Mouse (Mus musculus) CH12.LX (cell line): Measurements from ENCODE around the gene Kcnd3. TPM values are rescaled to one million over a fixed set of nuclear protein-coding genes. Genes with fewer than 3 reads are reported as not detected.

Source experiments
- DNase-seq: peaks from one replicate; pipeline ENCODE4 v3.0.0-alpha.2; 2013; ENCODE audit errors: extremely low read depth
- H3K27ac ChIP-seq: 2 replicates; pipeline ENCODE4 v1.5.1; 2012; ENCODE audit warnings: low read depth, mild to moderate bottlenecking, control low read depth, moderate library complexity; ENCODE audit not compliant: insufficient read depth
- H3K27me3 ChIP-seq: replicated peaks from 2 replicates; pipeline ENCODE3; 2012; ENCODE audit warnings: inconsistent platforms
- H3K36me3 ChIP-seq, 2 experiments: replicated peaks in 1 of 2; 2 replicates each; pipeline versions ENCODE3 to v1.6.1; 2012; ENCODE audit warnings: inconsistent platforms in 1 of 2, low read length in 1 of 2, mild to moderate bottlenecking in 1 of 2, mixed read lengths in 1 of 2, moderate library complexity in 1 of 2; ENCODE audit not compliant: control insufficient read depth in 1 of 2, insufficient read depth in 1 of 2
- H3K4me1 ChIP-seq, 2 experiments: 2 replicates each; pipeline ENCODE4 v1.6.1; 2012; ENCODE audit warnings: inconsistent platforms in 1 of 2, moderate library complexity in 1 of 2; ENCODE audit not compliant: insufficient read depth in 2 of 2, control insufficient read depth in 1 of 2
- H3K4me2 ChIP-seq: 2 replicates; pipeline ENCODE4 v1.6.1; 2012; ENCODE audit warnings: low read depth, mild to moderate bottlenecking, control low read depth; ENCODE audit not compliant: poor library complexity, insufficient read depth, severe bottlenecking
- H3K4me3 ChIP-seq, 3 experiments: fragments of 150-350 bp in 1 of 3; sonication (generic) in 1 of 3; replicated peaks in 1 of 3; 2 replicates each; pipeline versions ENCODE3 to v1.5.1; 2011 to 2012; ENCODE audit warnings: low read depth in 2 of 3, low read length in 2 of 3, mild to moderate bottlenecking in 2 of 3, moderate library complexity in 2 of 3, control low read depth in 1 of 3, improper control_type of control experiment in 1 of 3, inconsistent platforms in 1 of 3, mixed read lengths in 1 of 3; ENCODE audit not compliant: poor library complexity in 1 of 3
- H3K79me2 ChIP-seq: replicated peaks from 2 replicates; pipeline ENCODE4 v1.6.1; 2012; ENCODE audit warnings: mild to moderate bottlenecking, moderate library complexity; ENCODE audit not compliant: control insufficient read depth, poor library complexity, insufficient read depth, severe bottlenecking; ENCODE audit errors: extremely low read depth
- H3K9ac ChIP-seq: 2 replicates; pipeline ENCODE4 v1.6.1; 2012; ENCODE audit warnings: low read depth, mild to moderate bottlenecking, control low read depth, moderate library complexity; ENCODE audit not compliant: insufficient read depth
- H3K9me3 ChIP-seq: replicated peaks from 2 replicates; pipeline ENCODE3; 2012; ENCODE audit warnings: low read length, inconsistent platforms, mixed read lengths
- CHD1 ChIP-seq: IDR thresholded peaks from 2 replicates; pipeline ENCODE4 v1.6.1; 2012; ENCODE audit warnings: low read depth, low read length, improper control_type of control experiment, inconsistent platforms
- CTCF ChIP-seq, 2 experiments: IDR thresholded peaks in 1 of 2; conservative IDR thresholded peaks in 1 of 2; 2 replicates each; pipeline ENCODE4 v1.5.1; 2011 to 2012; ENCODE audit warnings: low read depth in 2 of 2, low read length in 2 of 2, improper control_type of control experiment in 1 of 2, inconsistent platforms in 1 of 2, mild to moderate bottlenecking in 1 of 2, moderate library complexity in 1 of 2
- E2F4 ChIP-seq: IDR thresholded peaks from 2 replicates; pipeline ENCODE4 v1.6.1; 2011; ENCODE audit warnings: low read depth, low read length, improper control_type of control experiment; ENCODE audit not compliant: insufficient replicate concordance
- EP300 ChIP-seq: IDR thresholded peaks from 2 replicates; pipeline ENCODE4 v1.6.1; 2011; ENCODE audit warnings: low read length, improper control_type of control experiment
- GABPA ChIP-seq: IDR thresholded peaks from 2 replicates; pipeline ENCODE4 v1.6.1; 2012; ENCODE audit warnings: low read depth, low read length, improper control_type of control experiment, inconsistent platforms; ENCODE audit not compliant: insufficient replicate concordance
- IRF4 ChIP-seq: IDR thresholded peaks from 2 replicates; pipeline ENCODE4 v1.6.1; 2014; ENCODE audit warnings: low read depth, mild to moderate bottlenecking, inconsistent platforms, low read length, improper control_type of control experiment
- MAFK ChIP-seq: IDR thresholded peaks from 2 replicates; pipeline ENCODE4 v1.6.1; 2011; ENCODE audit warnings: low read length, improper control_type of control experiment; ENCODE audit not compliant: insufficient replicate concordance
- MEF2A ChIP-seq: IDR thresholded peaks from 2 replicates; pipeline ENCODE4 v1.6.1; 2014; ENCODE audit warnings: low read depth, mild to moderate bottlenecking, inconsistent platforms, low read length, improper control_type of control experiment, borderline replicate concordance
- MXI1 ChIP-seq: IDR thresholded peaks from 2 replicates; pipeline ENCODE4 v1.6.1; 2011; ENCODE audit warnings: mild to moderate bottlenecking, low read depth, low read length, improper control_type of control experiment
- MYC ChIP-seq: IDR thresholded peaks from 2 replicates; pipeline ENCODE4 v1.6.1; 2011; ENCODE audit warnings: low read depth, mild to moderate bottlenecking, improper control_type of control experiment, low read length
- PAX5 ChIP-seq: IDR thresholded peaks from 2 replicates; pipeline ENCODE4 v1.6.1; 2012; ENCODE audit warnings: low read length, inconsistent platforms, mixed read lengths
- POLR2AphosphoS2 ChIP-seq: IDR thresholded peaks from 2 replicates; pipeline ENCODE4 v1.6.1; 2011; ENCODE audit warnings: low read depth, low read length, improper control_type of control experiment
- RAD21 ChIP-seq: IDR thresholded peaks from 2 replicates; pipeline ENCODE4 v1.6.1; 2011; ENCODE audit warnings: low read depth, mild to moderate bottlenecking, low read length, improper control_type of control experiment, moderate library complexity
- SIN3A ChIP-seq: IDR thresholded peaks from 2 replicates; pipeline ENCODE4 v1.6.1; 2012; ENCODE audit warnings: low read length, improper control_type of control experiment, inconsistent platforms
- SMC3 ChIP-seq: IDR thresholded peaks from 2 replicates; pipeline ENCODE4 v1.6.1; 2011; ENCODE audit warnings: low read depth, low read length, improper control_type of control experiment
- TBP ChIP-seq: conservative IDR thresholded peaks from 2 replicates; pipeline ENCODE4 v1.6.1; 2011; ENCODE audit warnings: low read depth, low read length, improper control_type of control experiment
- TCF12 ChIP-seq: IDR thresholded peaks from 2 replicates; pipeline ENCODE4 v1.6.1; 2014; ENCODE audit warnings: low read depth, mild to moderate bottlenecking, inconsistent platforms, low read length, improper control_type of control experiment
- UBTF ChIP-seq: IDR thresholded peaks from 2 replicates; pipeline ENCODE4 v1.6.1; 2012; ENCODE audit warnings: low read depth, mild to moderate bottlenecking, inconsistent platforms, low read length, improper control_type of control experiment, moderate library complexity
- ZKSCAN1 ChIP-seq: IDR thresholded peaks from 2 replicates; pipeline ENCODE4 v1.6.1; 2012; ENCODE audit warnings: low read depth, inconsistent platforms, low read length, improper control_type of control experiment, borderline replicate concordance
- ZNF384 ChIP-seq: IDR thresholded peaks from 2 replicates; pipeline ENCODE4 v1.6.1; 2012; ENCODE audit warnings: low read depth, low read length, improper control_type of control experiment, inconsistent platforms
- dilution Hi-C: fragments of 300-500 bp; cut with MboI; formaldehyde crosslinking; loops from 2 replicates; pipeline ENCODE4 v1.14.3; 2020; ENCODE audit warnings: low sequenced_read_pairs; ENCODE audit not compliant: extremely low pct_unique_long_range_greater_than_20kb, extremely low pct_ligation_motif_present
- in situ Hi-C: fragments of 300-500 bp; cut with MboI; formaldehyde crosslinking; loops from 3 replicates; pipeline ENCODE4 v1.14.3; 2019; ENCODE audit warnings: low sequenced_read_pairs, low pct_ligation_motif_present, low pct_unique_long_range_greater_than_20kb, mixed read lengths
- polyA plus RNA-seq: library from polyadenylated mRNA; unstranded; fragments of >175 nt; gene quantifications from 2 replicates; pipeline ENCODE4 v1.2.1, GENCODE M21; 2012; ENCODE audit warnings: low read depth; ENCODE audit not compliant: insufficient read length
- total RNA-seq, 2 experiments: library from RNA; depleted of rRNA; stranded (reverse); fragments of 300-350 nt in 1 of 2; fragments of >200 nt in 1 of 2; gene quantifications; 2 replicates each; pipeline ENCODE4 v1.2.3; 2012 to 2014

The Kcnd3 gene
- total and polyA plus RNA-seq, 3 experiments = not detected

DNA sequence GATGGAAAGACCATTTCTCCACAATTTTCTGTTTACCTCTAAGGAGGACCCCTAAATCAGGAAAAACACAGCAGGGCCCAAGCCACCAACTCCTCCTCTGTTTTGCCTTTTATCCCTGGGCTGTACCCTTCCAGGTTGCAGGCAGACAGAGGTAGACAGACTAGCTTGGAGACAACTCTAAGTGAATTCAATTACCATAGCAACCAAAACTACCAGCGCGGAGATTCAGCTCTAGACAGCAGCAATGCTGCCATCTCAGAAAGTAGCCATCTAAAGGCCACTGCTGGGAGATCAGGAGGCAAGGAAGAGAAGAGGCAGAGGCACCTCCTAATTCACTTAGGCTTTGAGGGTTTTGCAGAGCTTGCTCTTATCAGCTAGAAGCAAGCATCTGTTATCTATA, 15.7 kb upstream of the Kcnd3 start:
- H3K79me2 ChIP-seq = no peaks in the 10 kb centered on the region
- no peak overlapping the region for H3K4me3 ChIP-seq
- no peaks in the 10 kb centered on the region for H3K36me3 ChIP-seq
- dilution Hi-C loops (no loop called here), in situ Hi-C loops (no loop called here)
- H3K9ac ChIP-seq = no peak overlapping the region
- no peak for TF ChIP-seq GABPA
- no peak for TF ChIP-seq MEF2A
- TF ChIP-seq SMC3 = no peak
- no peak for TF ChIP-seq POLR2AphosphoS2
- TF ChIP-seq EP300 = no peak
- TF ChIP-seq CTCF (conservative IDR thresholded peaks at IDR 0.05 in 1 of 2, IDR thresholded peaks at IDR 0.05 in 1 of 2; ENCODE audit: low read depth in 2 of 2, low read length in 2 of 2) = no peak
- no peak for TF ChIP-seq MAFK
- no peak for TF ChIP-seq MXI1
- TF ChIP-seq MYC = no peak
- no peak for TF ChIP-seq CHD1
- TF ChIP-seq UBTF = no peak
- no peak for TF ChIP-seq E2F4
- TF ChIP-seq ZKSCAN1 = no peak
- H3K4me1 ChIP-seq = no peaks in the 10 kb centered on the region
- no peak for DNase-seq
- H3K27me3 ChIP-seq = peaks cover 91% of the 10 kb centered on the region
- no peak overlapping the region for H3K27ac ChIP-seq
- no peak overlapping the region for H3K4me2 ChIP-seq
- no peaks in the 10 kb centered on the region for H3K9me3 ChIP-seq

DNA sequence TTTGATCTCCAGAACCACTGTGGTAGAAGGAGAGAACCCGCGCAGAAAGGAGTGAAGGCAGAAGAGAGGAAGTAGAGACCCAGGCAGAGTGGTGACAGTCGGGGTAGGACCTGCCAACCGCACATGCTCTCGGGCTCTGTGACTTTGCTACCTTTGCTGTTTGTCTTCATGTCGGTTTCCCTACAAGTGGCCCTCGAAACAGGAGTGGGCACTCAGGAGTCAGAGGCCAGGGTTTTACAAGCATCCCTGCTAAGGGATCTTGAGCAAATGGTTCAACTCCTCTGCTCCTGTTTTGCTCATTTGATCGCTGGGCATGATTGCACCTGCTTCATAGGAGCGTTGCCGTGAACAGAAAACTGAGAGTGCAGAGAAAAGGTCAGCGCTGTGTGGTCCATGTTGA, 15.2 kb upstream of the Kcnd3 start:
- TF ChIP-seq POLR2AphosphoS2 = no peak
- TF ChIP-seq MYC = no peak
- no peak for TF ChIP-seq IRF4
- TF ChIP-seq GABPA = no peak
- TF ChIP-seq TCF12 = no peak
- TF ChIP-seq SIN3A = no peak
- no peak for TF ChIP-seq ZNF384
- TF ChIP-seq TBP = no peak
- no peak for TF ChIP-seq RAD21
- no peak for TF ChIP-seq PAX5
- TF ChIP-seq UBTF = no peak
- TF ChIP-seq, all 38 proteins: peak for 0
- in situ Hi-C loops (no loop called here), dilution Hi-C loops (no loop called here)
- no peak overlapping the region for H3K4me2 ChIP-seq
- DNase-seq = no peak
- H3K36me3 ChIP-seq = no peaks in the 10 kb centered on the region
- H3K4me1 ChIP-seq = no peaks in the 10 kb centered on the region
- H3K79me2 ChIP-seq = no peaks in the 10 kb centered on the region
- H3K9me3 ChIP-seq = no peaks in the 10 kb centered on the region
- peaks cover 91% of the 10 kb centered on the region for H3K27me3 ChIP-seq
- no peak overlapping the region for H3K27ac ChIP-seq
- no peak overlapping the region for H3K9ac ChIP-seq
- no peak overlapping the region for H3K4me3 ChIP-seq
